Mouse (Mus musculus) retina, postnatal 1 day (tissue): ENCODE data around the gene Olfr552.
"Not testable (repeated sequence)": the region's sequence is repeated elsewhere in the genome, so short reads cannot be mapped to it uniquely, and the experiment has no call there.

ENCODE experiments used
- DNase-seq: peaks from one replicate; pipeline ENCODE4 v3.0.0-alpha.2; 2012

The Olfr552 gene

DNA sequence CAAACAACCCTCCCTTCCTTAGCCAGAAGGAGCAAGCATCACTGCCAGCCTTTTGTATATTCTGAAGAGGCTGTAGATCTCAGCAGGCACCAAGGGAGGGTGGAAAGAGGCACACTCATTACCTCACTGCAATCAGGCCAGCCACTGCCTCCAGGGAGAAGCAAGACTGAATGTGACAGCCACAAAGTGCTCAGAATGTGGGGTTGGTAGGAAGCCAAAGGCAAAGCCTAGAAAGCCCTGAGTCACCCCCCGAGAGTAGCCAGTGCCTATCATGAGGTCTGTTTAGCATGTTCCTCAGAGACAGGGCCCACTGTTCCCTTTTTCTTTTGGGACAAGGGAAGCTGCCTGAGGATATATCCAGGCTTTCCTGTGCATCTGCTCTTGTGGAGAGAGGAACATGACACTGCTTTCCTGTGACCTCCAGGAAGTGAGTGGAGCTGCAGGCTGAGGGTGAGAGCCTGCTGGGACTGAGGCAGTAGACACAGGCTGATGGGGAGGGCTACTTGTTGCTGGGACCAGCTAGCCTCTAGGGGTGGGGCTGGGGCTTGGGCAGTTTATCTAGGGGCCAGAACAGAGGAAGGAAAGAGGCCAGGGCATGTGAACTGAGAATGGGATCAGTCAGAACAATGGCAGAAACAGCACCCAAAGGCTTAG, at the start of gene Olfr552:
Gene Olfr552, plus strand, starts transcription at position 393 of the 654 bp plus-strand sequence.
- no peak for DNase-seq

DNA sequence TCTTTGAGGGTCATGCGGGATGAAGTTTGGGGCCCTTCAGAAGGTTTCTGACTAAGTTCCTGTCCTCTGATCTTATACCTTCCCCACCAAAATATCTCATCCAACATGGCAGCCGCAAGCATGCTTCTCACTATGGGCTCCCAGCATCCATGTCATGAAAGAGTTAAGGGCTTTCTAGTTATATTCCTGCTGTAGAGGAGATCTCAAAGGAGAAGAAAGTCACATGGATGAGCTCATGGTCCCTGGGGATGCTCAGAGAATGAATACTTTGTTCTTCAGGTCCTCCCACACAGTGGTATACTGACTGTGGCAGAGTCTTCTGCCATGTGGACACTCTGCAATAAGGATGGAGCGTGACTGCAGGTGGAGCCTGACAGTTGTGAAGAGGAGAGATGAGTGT, 48.0 kb upstream of the Olfr552 start, which contains the start of gene Olfr549:
Gene Olfr549, plus strand, starts transcription at position 301 of the 400 bp plus-strand sequence.
- no peak for DNase-seq

DNA sequence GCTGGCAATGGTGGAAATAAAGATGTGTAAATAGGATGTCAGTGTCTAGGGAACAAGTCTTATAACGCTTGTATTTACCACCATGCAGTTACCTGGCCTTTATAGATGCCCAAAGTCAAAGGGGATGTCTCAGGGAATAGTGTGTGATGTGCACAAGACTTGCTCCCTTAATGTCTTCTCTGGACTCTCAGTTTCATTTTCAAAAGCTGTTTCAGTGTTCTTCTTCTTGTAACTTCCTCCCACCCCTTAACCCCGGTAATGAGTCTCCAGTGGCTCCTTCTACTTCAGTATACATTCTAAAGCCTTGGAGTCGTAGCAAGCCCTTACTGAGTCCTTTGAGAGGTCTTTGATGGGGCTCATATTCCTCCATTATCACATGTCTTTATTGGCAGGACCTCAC, 44.3 kb upstream of the Olfr552 start:
- DNase-seq: no peak

DNA sequence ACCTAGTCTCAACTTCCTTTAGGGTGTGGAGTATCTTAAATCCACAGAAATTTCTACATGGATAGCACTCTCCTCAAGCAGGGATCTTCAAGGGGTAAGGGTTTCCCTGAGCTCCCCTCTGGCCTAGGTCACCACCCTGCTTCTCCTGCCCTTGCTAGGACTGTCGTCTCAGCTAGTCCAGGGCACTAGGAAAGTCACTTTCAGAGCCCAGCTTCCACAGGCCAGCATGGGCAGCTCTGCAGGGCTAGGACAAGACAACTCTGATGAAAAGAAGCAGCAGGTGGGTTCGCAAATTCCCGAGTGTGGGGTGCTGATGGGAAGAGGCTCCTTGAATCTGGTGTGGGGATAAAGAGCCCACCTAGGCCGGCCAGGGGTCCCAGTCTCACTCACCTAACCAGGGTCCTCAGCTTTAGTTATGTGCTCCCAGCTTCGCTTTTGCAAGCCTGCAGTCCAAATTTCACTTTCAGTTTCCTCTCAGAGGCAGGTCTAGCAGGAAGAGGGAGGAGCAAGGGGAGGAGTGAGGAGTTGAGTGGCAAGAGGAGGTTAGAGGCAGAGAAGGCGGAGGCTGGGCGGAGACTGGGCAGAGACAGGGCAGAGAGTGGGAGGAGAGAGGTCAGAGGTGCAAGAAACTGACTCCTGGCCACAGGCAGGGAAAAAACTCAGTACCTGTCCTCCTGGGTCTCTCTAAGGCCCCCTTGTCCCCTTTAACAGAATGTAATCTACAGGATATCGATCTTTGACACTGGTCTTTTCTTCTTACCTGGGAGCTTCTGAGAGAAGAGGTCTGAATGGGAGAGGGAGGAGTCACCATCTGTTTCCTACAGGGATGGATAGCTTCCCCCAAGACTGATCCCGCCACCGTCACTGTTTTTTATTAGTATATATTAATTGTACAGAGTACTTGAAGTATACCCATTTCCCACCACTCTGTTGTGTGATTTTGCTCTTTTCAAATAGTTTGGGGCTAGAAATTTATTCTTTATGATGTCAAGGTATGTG, 32.3 kb upstream of the Olfr552 start, which contains the start of gene Trim21:
Gene Trim21, minus strand, starts transcription at position 488 of the 999 bp plus-strand sequence.
- DNase-seq: peak; percentile 83

DNA sequence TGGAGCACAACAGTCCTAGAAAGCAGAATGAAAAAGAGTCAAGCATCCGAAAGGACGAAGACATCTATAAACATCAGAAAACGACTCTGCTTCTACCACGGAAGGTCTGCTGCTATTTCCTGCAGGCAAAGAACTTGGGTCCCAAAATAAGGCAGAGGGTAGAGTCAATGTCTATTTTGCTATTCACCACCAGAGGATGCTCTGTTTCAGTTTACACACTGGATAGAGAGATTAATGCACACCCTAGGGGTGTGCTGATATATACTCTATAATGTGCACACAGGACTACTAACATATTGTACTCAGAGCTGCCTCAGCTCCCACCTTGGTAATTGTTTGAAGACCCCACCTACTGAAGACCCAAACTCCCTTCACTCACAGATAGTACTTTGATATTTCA, 31.4 kb upstream of the Olfr552 start:
- DNase-seq: no peak

DNA sequence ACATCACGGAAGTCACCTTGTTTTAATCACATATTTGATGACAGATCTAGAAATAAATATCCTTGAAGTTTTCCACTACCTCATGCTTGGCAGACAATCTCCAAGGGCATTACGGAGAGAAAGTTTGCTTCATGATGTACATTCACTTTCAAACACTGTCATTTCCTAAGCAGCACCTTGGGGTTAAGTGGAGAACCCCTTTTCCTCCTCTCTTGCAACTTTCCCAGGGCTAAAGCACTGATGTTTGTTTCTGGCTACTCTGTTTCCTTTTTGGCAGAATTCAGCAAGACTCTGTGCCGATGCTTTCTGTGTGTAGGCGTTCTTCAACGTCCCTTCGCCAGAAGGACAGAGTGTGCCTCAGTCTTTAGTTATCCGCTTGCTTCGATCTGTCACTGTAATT, 26.4 kb upstream of the Olfr552 start, which contains the start of gene Olfr550:
Gene Olfr550, plus strand, starts transcription at position 301 of the 400 bp plus-strand sequence.
- no peak for DNase-seq

DNA sequence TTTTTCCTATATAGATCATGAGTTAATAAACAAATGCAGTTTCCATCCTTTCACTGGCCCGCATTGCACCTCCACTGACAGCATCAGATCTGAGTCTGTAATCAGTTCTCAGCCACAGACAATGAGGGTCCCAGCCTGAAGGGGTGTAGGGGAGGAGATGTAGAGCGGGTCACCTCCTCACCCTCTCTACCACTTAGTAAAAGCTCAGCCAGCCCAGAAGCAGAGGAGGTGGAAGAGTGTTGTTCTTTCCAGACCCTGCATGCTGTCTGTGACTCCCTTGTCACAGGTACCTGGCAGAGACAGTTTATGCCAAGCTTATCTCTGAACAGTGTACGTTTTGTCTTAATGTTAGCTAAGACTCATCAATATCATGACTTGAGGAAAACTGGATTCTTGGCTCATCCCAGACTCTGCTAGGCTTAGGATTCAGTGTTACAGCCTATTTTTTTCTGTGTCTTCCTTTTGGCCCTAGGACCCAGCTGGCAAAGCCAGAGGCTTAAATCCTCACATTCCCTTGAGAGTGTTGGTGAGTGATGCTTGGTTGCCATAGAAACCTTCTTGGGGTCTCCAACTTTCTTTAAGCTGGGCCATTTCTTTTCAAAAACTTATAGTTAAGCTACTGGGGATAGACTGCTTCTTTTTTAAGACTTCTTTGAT, 24.3 kb upstream of the Olfr552 start:
- no peak for DNase-seq

DNA sequence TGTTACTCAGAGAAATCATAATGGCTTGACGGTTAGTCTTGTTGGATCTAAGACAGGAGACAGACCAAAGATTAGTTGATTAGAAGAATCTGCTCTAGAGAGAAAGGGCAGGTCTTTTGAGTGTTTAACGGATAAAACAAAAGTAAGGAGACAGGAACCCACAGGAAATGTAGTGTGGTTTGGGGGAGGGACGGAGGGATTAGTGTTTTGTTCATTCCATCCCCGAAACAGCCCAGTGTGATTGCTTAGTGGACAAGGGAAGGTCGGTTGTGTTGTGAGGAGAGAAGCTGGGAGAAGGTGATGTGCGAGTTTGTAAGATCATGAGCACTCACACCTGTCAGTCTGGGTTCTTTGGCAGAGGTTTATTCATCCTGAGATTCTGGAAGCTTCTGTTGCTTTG, 21.6 kb upstream of the Olfr552 start:
- DNase-seq: no peak

DNA sequence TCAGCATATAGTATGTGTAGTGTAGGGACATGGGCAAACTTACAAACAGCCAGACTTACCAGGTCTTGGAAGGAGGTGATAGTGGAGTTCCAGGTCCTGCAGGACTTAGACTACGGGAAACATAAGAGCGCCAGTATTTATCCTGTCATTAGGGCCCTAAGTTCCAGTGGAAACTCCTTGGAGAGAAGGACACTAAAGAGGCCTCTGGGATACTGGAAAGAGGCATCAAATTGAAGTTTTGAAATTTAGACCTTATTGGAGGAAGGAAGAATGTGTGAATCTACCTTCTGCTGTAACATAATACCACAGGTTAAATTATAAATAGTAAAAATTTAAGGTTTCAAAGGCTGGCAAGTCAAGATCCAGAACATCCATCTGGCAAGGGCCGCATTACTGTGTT, 5.8 kb upstream of the Olfr552 start, which contains the start of gene Olfr551:
Gene Olfr551, minus strand, starts transcription at position 101 of the 400 bp plus-strand sequence.
- no peak for DNase-seq

DNA sequence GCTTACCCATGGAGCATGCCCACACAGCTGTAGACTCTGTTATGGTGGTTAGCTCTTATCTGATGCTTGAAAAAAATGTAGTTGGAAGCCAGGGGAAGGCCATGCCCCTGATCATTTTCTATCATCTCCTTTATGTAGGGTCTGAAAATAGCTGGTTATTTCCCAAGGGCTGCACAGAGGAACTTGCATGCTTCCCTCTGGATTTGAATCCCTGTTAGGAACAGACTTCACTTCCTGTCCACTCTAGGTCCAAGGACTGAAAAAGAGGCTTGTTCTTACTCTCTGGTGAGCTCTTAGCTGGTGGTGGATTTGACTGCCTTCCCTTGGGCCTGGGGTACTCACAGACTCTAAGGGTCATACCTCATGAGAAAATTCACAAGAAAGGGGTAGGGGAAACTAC, 20.5 kb downstream of the Olfr552 start, which contains the start of gene Olfr553:
Gene Olfr553, minus strand, starts transcription at position 101 of the 400 bp plus-strand sequence.
- no peak for DNase-seq

DNA sequence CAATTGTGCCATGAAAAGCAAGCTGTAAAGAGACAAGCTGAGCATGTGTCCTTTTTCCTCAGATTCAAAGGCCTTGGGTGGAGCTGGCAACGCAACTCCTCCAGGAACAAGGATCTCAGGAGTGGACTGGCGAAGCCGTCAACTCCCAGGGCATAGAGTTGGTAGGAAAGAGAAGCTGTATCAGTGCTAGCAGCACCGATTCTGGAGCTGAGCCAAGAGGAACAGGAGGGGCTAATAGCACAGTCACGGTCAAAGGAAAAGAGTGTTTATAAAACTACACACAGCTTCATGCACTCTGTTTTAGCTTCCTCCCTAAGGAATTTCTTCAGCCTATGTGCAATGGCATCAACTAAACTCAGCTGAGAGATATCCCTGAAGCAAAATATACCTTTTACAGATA, 22.0 kb downstream of the Olfr552 start:
- DNase-seq: no peak

DNA sequence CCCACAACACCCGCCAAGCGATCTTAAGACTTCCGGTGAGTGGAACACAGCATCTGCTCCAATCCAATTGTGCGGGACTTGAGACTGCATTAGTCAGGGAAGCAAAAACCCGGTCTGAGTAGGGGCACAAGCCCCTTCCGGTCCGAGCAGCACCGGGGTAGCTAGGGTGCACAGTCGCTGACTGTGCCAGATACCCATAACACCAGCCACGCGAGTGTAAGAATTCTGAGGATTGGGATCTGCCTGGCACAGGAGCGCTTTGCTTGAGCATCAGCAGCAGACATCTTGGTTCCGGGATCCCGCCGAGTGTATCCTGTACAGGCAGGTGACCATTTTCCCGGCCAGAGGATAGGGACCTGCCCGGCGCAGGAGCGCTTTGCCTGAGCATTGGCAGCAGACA, 22.8 kb downstream of the Olfr552 start:
- not testable (repeated sequence) for DNase-seq

DNA sequence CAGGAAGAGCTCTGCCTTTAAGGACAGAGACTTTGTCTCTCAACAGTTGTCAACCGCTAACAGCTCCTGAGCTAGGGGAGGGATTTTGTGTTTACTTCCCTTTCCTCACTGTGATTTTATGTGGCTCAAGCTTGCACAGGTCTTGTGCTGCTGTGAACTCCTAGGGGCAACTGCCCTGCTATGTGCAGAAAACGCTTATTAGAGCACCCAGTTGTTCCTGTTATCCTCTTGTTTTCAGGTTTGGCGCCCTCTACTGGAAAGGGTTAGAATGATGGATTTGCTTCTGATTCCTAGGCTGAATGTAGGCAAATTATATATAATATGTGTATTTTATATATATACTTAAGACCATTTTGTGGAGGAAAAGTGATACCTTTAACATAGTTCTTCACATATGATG, 39.1 kb downstream of the Olfr552 start:
- DNase-seq: peak; percentile 48

DNA sequence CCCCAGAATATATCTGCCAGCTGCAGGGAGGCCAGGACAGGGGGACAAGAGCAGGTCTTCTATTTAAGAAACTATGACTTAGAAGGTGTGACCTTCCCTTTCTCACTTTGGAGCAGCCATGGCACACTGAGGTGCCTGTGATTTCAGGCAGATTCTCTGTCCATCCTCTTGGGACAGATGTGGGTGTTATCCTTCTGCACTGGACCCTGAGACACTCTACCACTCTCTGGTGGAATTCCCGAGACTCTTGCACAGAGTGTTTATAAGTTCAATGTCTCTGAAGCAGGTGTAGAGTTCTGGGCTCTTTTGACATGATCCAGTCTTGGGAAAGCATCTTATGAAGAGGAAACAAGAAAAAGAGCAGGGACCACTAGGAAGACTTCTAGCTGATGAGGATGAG, 40.6 kb downstream of the Olfr552 start, which contains the start of gene Olfr554:
Gene Olfr554, plus strand, starts transcription at position 301 of the 400 bp plus-strand sequence.
- DNase-seq: no peak

DNA sequence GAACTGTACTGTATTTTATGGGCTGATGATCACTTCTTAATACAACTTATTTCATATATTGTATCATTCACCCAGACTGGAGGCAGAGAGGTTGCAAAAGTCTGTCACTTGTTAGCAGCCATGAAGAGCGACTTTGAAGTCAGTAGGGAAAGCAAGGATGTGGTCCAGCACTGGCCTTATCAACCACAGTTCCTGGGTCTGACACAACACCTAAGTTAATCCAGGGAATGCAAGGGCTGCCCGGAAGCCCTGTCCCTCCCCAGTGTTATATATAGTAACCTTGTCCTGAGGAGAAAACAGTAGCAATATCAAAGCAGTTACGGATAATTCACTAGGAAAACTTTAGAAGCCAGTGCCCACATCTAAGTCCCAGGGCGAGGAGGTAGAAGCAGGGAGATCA, 47.4 kb downstream of the Olfr552 start:
- DNase-seq: not testable (repeated sequence)
